Mouse (Mus musculus) liver, postnatal 0 days (tissue): ENCODE results near the gene Htr5a. TPM values are rescaled to one million over a fixed set of nuclear protein-coding genes. Genes with fewer than 3 reads are reported as not detected.

Experiments
- ATAC-seq: fragments of 200-750 bp; cut with Nextera tagmentation; 2 replicates; pipeline ENCODE4 v1.8.0; 2017; ENCODE audit warnings: mild to moderate bottlenecking, moderate library complexity
- DNase-seq: peaks from one replicate; pipeline ENCODE4 v3.0.0-alpha.2; 2016
- H3K27ac ChIP-seq: fragments of 300-500 bp; sonication (generic); 2 replicates; pipeline ENCODE4 v1.5.1; 2014; ENCODE audit warnings: antibody characterized with exemption, moderate library complexity, mild to moderate bottlenecking, low read depth
- H3K27me3 ChIP-seq: fragments of 300-500 bp; sonication (generic); 2 replicates; pipeline ENCODE4 v1.6.1; 2014; ENCODE audit warnings: low read length, control low read depth, mixed read lengths; ENCODE audit not compliant: insufficient read depth
- H3K36me3 ChIP-seq: fragments of 300-500 bp; sonication (generic); replicated peaks from 2 replicates; pipeline ENCODE4 v1.6.1; 2014; ENCODE audit warnings: mild to moderate bottlenecking, control low read depth, low read length, moderate library complexity, mixed read lengths; ENCODE audit not compliant: insufficient read depth
- H3K4me1 ChIP-seq: fragments of 300-500 bp; sonication (generic); 2 replicates; pipeline ENCODE4 v1.6.1; 2014; ENCODE audit warnings: antibody characterized with exemption, mild to moderate bottlenecking, control low read depth; ENCODE audit not compliant: insufficient read depth
- H3K4me2 ChIP-seq: fragments of 300-500 bp; sonication (generic); 2 replicates; pipeline ENCODE4 v1.6.1; 2014; ENCODE audit warnings: low read depth, mild to moderate bottlenecking, low read length, moderate library complexity, mixed read lengths
- H3K4me3 ChIP-seq: fragments of 300-500 bp; sonication (generic); 2 replicates; pipeline ENCODE4 v1.5.1; 2014; ENCODE audit warnings: low read depth, low read length
- H3K9ac ChIP-seq: fragments of 300-500 bp; sonication (generic); replicated peaks from 2 replicates; pipeline ENCODE4 v1.6.1; 2014; ENCODE audit warnings: mild to moderate bottlenecking, moderate library complexity
- H3K9me3 ChIP-seq: fragments of 300-500 bp; sonication (generic); 2 replicates; pipeline ENCODE4 v1.6.1; 2016; ENCODE audit warnings: mild to moderate bottlenecking, control low read depth, low read length, mixed read lengths
- CTCF ChIP-seq: sonication (generic); IDR thresholded peaks from 2 replicates; pipeline ENCODE4 v1.5.1; 2016; ENCODE audit warnings: antibody characterized with exemption, low read depth
- EP300 ChIP-seq: IDR thresholded peaks from 2 replicates; pipeline ENCODE4 v1.6.1; 2016; ENCODE audit warnings: antibody characterized with exemption, low read depth, mild to moderate bottlenecking
- WGBS: fragments of 180-500 bp; shearing (Covaris S2); extraction: QIAGEN DNeasy Blood & Tissue Kit; methylation state at CpG from one replicate; pipeline ENCODE4 v1.1.7; 2014; ENCODE audit not compliant: insufficient replicate concordance; 5-methylcytosine and 5-hydroxymethylcytosine counted together
- polyA plus RNA-seq: library from polyadenylated mRNA; unstranded; fragments of >200 nt; fragmentation: Nextera tagmentation; extraction: Ambion mirVana; gene quantifications from 2 replicates; pipeline ENCODE4 v1.2.1, GENCODE M21; 2015

Gene Htr5a
- polyA plus RNA-seq, 1 experiment from 2014 or later = not detected

- TF ChIP-seq EP300 (no peak), CTCF (no peak)
- no peak overlapping the region for H3K4me2 ChIP-seq
- WGBS = 75% methylated on average over 6 of the region's 6 CpGs
- no peak overlapping the region for H3K4me3 ChIP-seq
- ATAC-seq = no peak
- no peak overlapping the region for H3K9ac ChIP-seq
- H3K27ac ChIP-seq = no peak overlapping the region
- no peaks in the 10 kb centered on the region for H3K36me3 ChIP-seq
- no peaks in the 10 kb centered on the region for H3K4me1 ChIP-seq
- H3K27me3 ChIP-seq = no peaks in the 10 kb centered on the region
- H3K9me3 ChIP-seq = no peaks in the 10 kb centered on the region
- DNase-seq = no peak
These were observed 20.8 kb upstream of the Htr5a start for GRCm38 (mm10) chr5:27821161-27821560.

- Histone ChIP-seq H3K27me3 (no peaks in the 10 kb centered on the region), H3K4me1 (no peaks in the 10 kb centered on the region), H3K27ac (no peak overlapping the region), H3K36me3 (no peaks in the 10 kb centered on the region), H3K4me2 (no peak overlapping the region), H3K9ac (no peak overlapping the region), H3K4me3 (no peak overlapping the region), H3K9me3 (no peaks in the 10 kb centered on the region)
- ATAC-seq = no peak
- DNase-seq = no peak
- TF ChIP-seq EP300 = no peak
- no peak for TF ChIP-seq CTCF
- 57% methylated on average over 7 of the region's 7 CpGs for WGBS
These were observed 14.0 kb upstream of the Htr5a start for GRCm38 (mm10) chr5:27827971-27828370.

- no peak overlapping the region for H3K4me3 ChIP-seq
- H3K27ac ChIP-seq = no peak overlapping the region
- H3K4me1 ChIP-seq = no peaks in the 10 kb centered on the region
- H3K4me2 ChIP-seq = no peak overlapping the region
- H3K9me3 ChIP-seq = no peaks in the 10 kb centered on the region
- no peak overlapping the region for H3K9ac ChIP-seq
- H3K36me3 ChIP-seq = no peaks in the 10 kb centered on the region
- H3K27me3 ChIP-seq = no peaks in the 10 kb centered on the region
- 80% methylated on average over 2 of the region's 2 CpGs for WGBS
- ATAC-seq = no peak
- DNase-seq = no peak
- no peak for TF ChIP-seq EP300
- no peak for TF ChIP-seq CTCF
These were observed 6.9 kb upstream of the Htr5a start for GRCm38 (mm10) chr5:27835096-27835495.

GRCm38 (mm10) chr5:27838061-27838460 lies 3.9 kb upstream of the Htr5a start:
- DNase-seq (no peak), ATAC-seq (no peak)
- 32% methylated on average over 4 of the region's 4 CpGs for WGBS
- Histone ChIP-seq H3K9ac (no peak overlapping the region), H3K4me2 (no peak overlapping the region), H3K4me1 (no peaks in the 10 kb centered on the region), H3K9me3 (no peaks in the 10 kb centered on the region), H3K4me3 (no peak overlapping the region), H3K27me3 (peaks cover 7% of the 10 kb centered on the region), H3K27ac (no peak overlapping the region), H3K36me3 (no peaks in the 10 kb centered on the region)
- TF ChIP-seq CTCF = no peak

GRCm38 (mm10) chr5:27842671-27843320 lies 847 bp downstream of the Htr5a start:
- Histone ChIP-seq H3K4me2 (no peak overlapping the region), H3K4me3 (no peak overlapping the region), H3K9me3 (no peaks in the 10 kb centered on the region), H3K27me3 (peaks cover 7% of the 10 kb centered on the region), H3K9ac (no peak overlapping the region), H3K27ac (no peak overlapping the region), H3K4me1 (no peaks in the 10 kb centered on the region), H3K36me3 (no peaks in the 10 kb centered on the region)
- WGBS = 60% methylated on average over 28 of the region's 28 CpGs
- DNase-seq (no peak), ATAC-seq (no peak)
- no peak for TF ChIP-seq CTCF

DNA sequence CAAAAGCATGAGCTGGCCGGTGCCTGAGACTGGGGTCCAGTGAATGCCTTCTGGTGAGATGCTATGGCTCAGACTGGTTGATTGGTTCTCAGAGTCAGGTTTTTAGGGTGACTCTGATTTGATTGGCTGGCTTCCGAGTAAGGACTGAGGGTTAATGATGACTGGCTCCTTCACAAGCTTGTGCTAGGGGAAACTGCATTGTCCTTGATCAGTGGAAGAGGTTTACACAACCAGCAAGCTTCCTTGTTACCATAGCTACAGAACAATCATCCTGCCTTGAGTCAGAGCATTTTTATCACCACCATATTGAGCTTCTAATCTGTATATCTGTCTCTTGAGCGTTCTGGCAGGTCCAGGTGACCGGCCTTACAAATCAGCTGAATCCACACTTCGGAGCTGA lies 5.0 kb downstream of the Htr5a start:
- H3K27me3 ChIP-seq = peaks cover 7% of the 10 kb centered on the region
- H3K9me3 ChIP-seq = no peaks in the 10 kb centered on the region
- no peak for ATAC-seq
- TF ChIP-seq EP300 (no peak), CTCF (no peak)
- H3K4me1 ChIP-seq = no peaks in the 10 kb centered on the region
- no peak overlapping the region for H3K4me3 ChIP-seq
- H3K36me3 ChIP-seq = no peaks in the 10 kb centered on the region
- no peak overlapping the region for H3K9ac ChIP-seq
- WGBS = 58% methylated on average over 5 of the region's 5 CpGs
- H3K4me2 ChIP-seq = no peak overlapping the region
- DNase-seq = no peak
- no peak overlapping the region for H3K27ac ChIP-seq

- Histone ChIP-seq H3K27me3 (no peaks in the 10 kb centered on the region), H3K36me3 (no peaks in the 10 kb centered on the region), H3K9ac (no peak overlapping the region), H3K27ac (no peak overlapping the region), H3K9me3 (no peaks in the 10 kb centered on the region), H3K4me2 (no peak overlapping the region), H3K4me1 (no peaks in the 10 kb centered on the region), H3K4me3 (no peak overlapping the region)
- DNase-seq (no peak), ATAC-seq (no peak)
- no peak for TF ChIP-seq EP300
- peak; percentile 73 for TF ChIP-seq CTCF
- 45% methylated on average over 1 of the region's 1 CpGs for WGBS
These were observed 12.3 kb downstream of the Htr5a start for GRCm38 (mm10) chr5:27854290-27854689.
